Mouse (Mus musculus): ENCODE data around the gene Sat1.

DNA sequence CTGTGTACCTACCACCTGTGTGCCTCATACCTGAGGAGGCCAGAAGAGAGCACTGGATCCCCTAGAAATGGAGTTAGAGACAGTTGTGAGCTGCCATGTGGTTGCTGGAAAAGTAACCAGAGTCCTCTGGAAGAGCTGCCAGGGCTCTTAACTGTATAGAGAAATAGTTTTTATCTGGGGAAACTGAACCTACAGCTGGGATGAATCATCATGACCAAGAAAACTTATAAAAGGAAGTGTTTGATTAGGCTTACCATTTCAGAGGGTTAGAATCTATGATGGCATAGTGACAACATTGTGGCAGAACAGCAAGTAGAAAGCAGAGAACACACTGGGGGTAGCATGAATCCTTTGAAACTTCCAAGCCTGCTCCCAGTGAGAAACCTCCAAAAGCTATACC, 40.6 kb upstream of the Sat1 start:
- TF ChIP-seq CTCF (IDR thresholded peaks at IDR 0.05; ENCODE audit: borderline replicate concordance, insufficient read depth, low read depth, low read length) (no peak), POLR2A (IDR thresholded peaks at IDR 0.05; ENCODE audit: borderline replicate concordance, insufficient read depth, low read length) (no peak)
